Mouse (Mus musculus) induced T-regulatory cell, adult 2 months (primary cell): ENCODE measurements around the gene Prdx6.

ENCODE experiments used
- DNase-seq: peaks from one replicate; pipeline ENCODE4 v3.0.0-alpha.2; 2012; ENCODE audit warnings: low read depth

Prdx6 gene

DNA sequence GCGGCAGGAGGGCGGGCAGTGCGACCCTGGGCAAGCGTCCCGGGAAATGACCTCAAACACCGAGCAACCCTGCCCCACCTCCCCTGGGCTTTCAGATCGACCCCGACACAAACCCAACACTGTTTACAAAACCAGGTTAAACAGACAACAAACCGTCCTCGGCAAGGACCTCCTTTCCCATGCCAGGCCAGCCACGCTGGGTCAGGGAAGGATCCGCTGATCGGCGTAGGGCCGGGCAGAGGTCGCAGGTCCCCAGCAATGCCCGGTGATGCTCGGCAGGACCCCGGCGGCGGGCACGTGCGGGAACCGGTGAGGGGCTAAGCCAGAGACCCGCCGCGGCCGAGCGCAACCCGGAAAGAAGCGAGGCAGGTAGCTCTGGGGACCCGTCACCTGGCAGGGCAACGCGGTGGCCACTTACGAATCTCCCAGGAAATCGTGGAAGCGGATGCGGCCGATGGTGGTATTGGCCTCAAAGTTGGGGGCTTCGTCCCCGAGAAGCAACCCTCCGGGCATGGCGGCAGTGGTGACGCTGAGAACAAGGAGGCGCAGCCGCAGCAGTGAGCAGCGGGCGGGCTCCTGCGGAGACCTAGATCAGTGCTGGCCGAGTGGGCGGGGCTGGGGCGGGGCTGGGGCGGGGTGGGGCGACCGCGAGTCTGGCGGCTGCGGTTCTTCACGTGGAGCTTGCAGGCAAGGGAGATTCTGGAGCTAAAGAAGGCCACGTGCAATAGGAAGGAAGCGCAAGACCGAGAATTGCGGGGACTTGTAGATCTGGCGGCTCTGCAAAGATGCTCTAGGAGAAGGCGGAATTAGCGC, at the start of gene Prdx6:
Gene Prdx6, minus strand, starts transcription at position 616 of the 813 bp plus-strand sequence.
- DNase-seq: peak; percentile 92

DNA sequence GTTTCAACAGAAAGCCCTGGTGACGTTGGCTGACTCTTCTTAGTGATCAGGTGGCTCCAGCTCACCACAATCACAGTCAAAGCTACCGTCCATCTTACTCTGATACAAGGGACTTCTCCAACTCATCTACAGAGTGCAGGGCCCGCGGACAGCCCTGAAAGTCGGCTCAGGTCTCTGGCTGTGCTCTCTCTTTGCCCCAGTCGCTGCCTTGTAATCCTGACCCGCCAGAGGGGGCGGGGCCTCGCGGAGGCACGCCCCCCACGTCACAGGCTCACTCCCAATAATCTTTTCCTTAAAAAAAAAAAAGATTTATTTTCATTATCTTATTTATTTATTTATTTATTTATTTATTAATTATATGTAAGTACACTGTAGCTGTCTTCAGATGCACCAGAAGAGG, 37.2 kb upstream of the Prdx6 start:
- no peak for DNase-seq

DNA sequence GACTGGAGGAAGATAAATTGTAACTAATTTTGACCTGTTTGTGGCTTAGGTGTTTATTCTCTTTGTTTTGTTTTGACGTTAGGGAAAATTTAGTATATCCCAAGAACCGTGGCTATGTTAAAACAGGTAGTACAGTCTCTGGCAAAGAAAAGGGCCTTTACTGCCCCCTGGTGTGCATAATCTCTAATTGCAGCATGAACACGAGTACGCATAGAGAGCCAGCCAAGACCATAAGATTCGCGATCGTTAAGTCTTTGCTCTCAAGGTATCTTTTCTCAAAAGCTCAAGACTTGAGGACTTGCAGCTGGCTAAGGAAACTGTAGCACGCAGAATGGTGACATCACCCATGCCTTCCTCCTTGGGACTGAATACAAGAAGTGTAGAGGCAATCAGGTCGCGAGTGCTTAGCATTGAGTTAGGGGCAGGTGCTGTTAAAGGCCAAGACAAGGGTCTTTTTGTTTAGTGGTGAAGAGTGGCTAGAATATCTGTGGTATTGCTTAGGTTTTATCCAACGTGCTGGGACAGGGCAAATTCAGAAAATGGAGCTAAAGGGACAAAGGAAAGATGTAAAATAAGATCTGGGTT, 35.8 kb upstream of the Prdx6 start:
- peak; percentile 82 for DNase-seq

DNA sequence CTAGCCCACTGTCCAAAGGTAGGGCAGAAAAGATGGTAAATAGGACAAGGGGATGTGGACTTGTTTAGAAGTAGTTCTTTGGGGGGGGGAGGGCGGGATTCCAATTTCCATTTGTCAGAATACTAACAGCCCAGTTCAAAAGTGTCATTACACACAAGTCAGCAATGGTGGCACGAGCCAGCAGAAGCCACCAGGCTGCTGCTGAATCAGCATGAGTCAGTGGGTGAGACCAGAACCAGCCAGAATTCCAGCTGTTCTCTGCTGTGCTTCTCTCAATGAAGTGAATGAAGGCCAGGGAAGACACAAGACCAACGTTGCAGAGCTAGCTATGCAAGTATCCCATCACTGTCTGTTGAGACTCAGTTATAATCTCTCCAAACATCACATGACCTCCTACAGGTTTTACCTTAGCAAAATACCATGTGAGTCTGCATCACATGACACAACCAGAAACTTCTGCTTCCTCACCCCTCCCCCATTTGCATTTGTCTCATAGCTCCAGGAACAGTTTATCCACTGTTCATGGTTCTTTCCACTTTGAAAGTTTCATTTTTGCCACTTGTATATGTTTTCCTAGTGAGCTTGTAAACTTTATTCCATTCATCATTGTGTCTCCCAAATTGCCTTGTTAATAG, 30.2 kb upstream of the Prdx6 start:
- no peak for DNase-seq

DNA sequence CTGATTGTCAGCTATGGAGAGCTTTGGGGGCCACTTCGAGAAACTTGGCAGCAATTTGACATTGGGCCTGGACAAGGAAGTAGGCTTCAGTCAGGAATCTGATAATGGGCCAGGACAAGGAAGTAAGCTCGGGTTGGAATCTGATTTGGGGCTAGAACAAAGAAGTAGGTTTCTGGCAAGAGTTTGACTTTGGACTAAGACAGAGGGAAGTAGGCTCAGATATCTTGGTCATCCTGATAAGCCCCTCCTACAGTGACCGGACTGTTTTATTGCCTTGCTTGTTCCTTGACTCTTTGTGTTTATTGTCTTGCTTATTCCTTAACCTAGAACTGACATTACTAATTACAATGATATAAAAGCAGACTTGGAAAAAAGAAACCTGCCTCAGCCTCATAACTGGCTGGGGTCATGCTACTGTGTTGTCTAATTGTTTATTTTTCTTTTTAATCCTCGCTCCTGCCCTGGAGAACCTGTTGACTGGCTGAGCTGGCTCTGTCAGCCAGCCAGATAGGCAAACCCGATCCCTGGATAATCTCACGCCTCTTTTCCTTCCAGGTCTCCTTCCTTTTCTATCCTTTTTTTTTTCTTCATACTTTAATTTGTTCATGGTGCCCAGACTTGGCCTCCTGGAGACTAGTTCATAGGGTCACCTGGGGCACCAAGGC, 28.4 kb upstream of the Prdx6 start:
- no peak for DNase-seq

DNA sequence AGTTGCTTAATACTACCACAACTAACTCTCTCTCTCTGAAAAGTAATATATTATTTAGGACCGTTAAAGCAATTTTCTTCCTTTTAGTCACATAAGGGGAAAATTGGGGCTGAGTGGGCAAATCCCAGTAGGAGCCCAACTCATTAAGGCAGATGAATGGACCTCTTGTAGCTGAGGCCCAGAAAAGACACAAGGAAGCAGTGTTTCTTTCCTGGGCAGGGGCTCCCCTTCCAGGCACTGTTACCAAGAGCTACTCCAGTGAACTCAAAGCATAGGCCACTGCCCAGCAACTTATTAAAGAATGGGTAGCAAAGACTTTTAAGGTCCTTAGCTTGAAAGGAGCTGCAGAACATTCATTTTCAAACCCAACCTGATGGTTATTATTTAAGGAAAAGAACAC, 22.5 kb upstream of the Prdx6 start:
- no peak for DNase-seq

DNA sequence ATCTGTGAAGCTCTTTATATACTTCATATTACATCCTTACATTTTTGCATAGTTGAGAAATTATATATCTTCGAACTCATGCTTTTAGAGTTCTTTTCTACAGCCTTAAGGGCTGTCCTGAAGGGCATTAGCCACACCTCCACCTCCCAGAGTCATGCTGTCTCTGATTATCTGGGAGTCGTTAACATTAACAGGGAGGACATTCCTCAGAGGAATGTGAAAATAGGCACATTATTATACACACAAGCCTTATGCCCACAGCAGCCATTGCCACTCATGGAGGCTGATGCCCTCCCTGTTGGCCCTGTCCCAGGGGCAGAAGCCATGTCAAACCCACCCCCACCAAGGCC, 20.4 kb upstream of the Prdx6 start:
- DNase-seq: no peak

DNA sequence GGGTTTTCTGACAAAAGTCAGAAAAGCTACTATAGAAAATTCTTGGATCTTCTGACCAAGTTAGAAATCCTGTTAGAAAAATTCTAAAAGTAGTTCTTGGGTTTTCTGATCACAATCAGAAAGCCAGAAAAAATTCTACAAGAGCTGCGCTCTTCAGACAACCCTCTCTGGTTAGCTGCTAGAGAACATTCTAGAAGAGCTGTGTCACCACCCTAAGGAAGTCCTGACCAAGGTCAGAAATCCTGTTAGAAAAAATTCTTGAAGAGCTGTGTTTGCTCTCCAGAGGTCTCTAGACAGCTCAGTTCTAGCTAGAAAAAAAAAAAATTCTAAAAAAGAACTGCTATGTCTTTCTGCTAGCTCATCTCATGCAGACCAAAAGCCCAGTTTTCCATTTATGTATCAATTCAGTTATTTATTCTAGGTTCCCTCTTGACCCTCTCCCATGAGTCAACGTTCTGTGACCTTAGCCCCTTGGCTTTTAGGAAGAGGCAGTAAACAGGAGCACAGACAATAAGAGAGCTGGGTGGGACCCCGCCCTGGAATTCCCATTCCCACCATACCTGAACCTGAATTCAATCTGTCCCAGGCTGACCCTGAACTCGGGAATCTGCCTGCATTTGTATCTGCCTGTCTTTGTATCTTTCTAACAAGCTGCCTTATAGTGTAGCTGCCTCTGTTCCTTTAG, 19.9 kb upstream of the Prdx6 start:
- DNase-seq: no peak

DNA sequence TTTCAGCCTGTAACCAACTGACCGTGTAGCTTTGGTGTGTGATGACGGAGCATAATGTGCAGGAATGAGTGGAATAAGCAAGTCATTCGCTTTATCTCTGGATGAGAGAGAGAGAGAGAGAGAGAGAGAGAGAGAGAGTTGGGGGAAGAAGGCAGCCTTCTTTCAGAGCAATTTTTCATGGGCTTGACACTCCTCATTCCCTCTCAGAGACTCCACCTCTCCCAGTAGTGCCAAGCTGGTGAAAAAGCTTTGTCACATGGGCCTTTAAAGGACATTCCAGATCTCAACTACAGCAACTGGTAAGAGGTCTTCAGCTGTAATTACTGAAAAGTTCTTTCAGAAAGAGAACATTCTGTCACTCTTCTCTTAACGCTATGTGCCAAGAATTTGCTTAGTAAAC, 18.3 kb upstream of the Prdx6 start:
- DNase-seq: no peak

DNA sequence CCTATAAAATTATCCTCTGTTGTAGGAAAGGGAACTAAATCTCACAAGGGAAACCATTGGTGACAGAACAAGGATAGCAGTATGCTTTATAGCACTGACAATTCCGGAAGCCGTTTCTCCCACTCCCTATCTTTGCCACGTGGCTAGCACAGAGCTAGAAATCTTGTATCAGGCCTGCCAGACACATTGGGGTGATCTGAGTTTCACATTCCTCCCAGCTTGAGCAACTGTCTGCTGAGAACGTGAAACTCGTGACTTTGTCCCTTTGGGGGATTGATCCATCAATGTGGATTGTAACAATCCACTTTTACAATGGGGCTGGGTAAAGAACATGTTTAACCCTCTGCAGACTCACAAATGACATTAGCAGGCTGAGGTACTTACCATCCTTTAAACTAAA, 17.9 kb upstream of the Prdx6 start:
- DNase-seq: no peak

DNA sequence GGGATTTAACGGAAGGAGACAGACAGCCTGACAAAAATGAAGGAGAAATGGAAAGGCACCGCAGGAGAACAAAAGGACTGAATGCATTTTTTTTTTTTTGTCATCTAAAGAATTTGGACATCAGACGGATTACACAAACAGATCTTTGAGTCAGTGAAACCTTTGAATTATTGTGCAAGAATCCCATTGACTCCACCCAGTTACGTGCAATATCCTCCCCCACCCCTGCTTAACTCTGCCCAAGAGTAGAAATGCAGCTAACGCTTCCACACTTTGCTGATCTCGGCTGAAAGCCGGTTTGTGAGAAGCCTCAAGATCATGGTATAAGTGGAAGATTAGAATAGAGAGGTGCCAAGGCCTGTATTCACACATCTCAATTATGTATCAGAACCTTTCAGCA, 17.1 kb upstream of the Prdx6 start:
- no peak for DNase-seq

DNA sequence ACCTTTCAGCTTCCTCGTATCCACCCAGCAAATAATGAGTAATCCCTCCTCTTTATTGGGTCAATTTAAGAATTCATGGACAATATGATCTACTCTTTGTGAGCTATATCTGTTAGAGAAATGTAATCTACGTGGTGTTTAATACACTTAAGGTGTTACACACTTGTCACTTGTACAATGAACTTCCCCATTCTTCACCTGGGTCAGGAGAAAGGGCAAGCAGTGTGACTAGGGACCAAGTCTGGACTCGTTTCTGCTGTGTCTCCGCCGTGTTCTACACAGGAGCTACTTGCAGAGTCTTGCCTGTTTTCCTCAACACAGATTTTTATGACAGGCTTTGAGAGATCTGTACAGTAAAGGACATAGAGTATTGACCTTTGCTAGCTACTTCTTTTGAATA, 13.9 kb upstream of the Prdx6 start:
- no peak for DNase-seq

DNA sequence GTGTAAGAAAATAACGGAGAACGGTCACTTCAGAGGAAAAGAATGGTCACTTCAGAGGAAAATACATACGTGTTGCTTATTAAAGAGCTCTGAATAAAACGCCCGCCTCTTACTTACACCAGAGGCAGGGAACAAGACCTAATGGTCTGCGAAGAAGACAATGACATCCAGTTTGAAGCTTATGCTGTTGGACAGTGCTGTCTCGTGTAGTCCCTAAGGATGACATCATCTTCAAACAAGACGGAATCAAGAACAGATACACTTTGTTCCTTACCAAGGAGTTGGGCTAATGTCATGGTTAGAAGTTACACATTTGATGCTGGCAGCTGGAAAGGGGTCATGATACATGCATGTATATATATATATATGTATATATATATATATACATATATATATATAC, 12.6 kb upstream of the Prdx6 start:
- no peak for DNase-seq

DNA sequence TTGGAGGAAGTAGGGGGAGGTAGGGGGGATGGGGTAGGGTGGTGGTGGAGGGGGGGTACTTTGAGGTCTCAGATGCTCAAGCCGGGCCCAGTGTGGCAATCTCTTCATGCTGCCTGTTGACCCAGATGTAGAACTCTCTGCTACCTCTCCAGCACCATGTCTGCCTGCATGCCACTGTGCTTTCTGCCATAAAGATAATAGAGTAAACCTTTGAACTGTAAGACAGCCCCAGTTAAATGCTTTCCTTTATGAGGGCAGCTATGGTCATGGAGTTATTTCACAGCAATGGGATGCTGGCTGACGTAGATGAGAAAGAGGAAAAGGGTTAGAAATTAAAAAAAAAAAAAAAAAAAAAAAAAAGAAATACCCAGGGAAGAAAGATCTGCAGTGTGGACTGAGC, 11.5 kb upstream of the Prdx6 start:
- DNase-seq: no peak

DNA sequence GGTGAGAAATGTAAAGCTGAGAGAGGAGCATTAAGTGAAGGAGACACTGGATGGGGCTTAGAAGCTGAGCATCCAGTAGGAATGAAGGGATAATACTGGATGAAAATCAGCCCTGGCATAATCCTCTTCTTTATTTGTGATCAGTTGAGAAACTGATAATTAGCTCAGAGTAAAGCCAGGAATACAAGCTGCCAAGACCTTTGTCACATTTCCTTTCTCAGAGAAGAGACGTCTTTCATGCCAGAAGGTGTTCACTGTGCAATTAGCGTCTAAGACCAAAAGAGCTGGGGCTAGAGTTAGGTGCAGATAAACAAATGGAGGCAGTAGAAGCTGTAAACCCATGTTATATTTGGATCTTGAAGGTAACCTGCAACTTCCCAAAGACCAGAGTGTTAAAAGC, 9.7 kb upstream of the Prdx6 start:
- no peak for DNase-seq

DNA sequence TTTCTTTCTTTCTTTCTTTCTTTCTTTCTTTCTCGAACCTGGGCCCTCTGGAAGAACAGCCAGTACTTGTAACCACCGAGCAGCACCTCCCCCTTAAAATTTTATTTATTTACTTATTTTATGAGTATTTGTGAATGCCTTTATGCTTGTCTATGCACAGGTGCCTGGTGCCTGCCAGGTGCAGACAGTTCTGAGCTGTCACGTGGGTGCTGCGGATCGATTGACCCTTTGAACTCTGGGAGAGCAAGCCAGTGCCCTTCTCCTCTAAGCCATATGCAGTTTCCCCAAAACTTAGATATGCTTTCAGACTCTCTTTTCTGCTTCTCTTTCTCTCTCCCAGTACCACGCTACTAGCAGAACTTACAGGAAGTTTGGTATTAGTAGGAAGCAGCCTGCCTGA, 8.1 kb upstream of the Prdx6 start:
- no peak for DNase-seq

DNA sequence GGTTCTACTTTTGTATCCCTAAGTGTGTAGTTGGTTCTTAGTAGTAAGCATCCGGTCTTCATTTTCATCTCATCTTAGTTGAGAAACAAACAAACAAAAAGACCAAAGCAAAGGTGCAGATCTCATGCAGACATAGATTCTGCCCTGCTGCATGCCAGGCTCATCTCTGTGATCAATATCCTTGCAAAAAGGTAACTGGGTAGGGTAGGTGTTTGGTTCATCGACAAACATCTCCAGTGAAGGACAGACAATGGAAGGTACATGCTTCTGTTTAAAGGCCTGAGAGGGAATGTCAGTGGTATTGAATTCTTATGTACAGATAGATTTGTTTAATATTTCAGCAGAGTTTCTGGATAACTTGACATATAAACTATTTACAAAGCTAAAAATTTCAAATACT, 7.3 kb upstream of the Prdx6 start:
- no peak for DNase-seq

DNA sequence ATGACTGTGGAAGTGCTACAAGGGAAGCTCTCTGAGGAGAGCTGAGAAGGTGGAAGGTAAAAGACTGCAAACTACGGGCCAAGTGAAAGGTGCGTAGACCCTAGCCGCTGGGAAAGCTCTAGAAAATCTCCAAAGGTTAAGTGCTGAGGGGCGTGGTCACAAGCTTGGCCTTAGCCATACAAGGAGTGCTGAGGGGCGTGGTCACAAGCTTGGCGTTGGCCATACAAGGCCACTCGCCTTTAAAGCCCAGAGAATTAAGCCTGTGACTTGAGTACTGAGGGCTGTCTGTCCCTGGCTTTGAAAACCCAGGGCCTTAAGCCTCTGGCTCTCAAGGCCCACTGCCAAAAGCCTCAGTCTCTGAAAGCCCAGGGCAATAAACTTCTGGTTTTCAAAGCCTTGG, 5.9 kb upstream of the Prdx6 start:
- no peak for DNase-seq

DNA sequence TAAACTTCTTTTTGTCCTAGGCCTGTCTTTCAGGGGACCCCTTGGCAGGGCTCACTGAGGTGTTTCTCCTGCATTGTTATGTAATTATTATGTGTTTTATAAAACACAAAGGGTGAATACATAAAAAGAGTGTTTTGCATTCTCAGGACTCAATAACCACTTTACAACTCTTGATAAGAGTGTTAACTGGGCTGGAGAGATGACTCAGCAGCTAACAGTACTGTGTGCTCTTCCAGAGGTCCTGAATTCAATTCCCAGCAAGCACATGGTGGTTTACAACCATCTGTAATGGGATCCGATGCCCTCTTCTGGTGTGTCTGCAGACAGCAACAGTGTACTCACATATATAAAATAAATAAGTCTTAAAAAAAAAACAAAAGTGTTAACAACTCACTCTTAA, 3.3 kb upstream of the Prdx6 start:
- DNase-seq: no peak

DNA sequence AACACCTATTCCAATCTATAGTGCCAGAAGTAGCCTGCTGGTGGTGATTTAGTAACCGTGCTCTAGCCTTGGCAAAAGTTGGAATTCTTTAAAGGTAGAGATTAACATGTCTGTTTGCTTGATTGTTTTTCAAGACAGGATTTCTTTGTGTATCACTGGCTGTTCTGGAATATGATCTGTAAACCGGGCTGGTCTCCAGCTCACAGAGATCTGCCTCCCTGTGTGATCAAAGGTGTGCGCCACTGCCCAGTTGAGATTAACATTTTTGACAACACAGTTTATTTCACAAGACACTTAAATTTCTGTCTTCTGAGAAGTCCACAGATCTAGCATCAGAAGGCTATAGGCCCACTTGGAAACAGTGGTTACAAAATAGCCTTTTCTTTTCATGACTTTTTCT, 1.9 kb upstream of the Prdx6 start:
- no peak for DNase-seq

DNA sequence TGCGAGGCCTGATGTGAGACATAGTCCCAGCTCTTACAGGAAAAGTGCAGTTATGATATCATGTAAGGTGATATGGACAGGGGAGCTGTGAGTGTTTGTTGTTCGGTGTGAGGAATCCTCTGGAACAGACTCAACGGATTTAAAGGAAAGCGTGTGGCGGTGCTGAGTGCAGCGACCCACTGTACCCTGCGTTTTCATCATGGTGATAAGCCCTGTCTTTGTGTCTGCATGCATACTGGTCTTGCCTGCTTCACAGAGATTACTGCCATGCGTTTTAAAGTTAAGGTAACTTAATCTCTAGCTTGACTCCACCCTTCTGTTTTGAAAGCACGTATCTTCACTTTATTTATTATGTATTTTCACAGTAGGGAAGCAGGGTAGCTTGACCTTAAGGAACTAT, 1.3 kb upstream of the Prdx6 start:
- DNase-seq: no peak

DNA sequence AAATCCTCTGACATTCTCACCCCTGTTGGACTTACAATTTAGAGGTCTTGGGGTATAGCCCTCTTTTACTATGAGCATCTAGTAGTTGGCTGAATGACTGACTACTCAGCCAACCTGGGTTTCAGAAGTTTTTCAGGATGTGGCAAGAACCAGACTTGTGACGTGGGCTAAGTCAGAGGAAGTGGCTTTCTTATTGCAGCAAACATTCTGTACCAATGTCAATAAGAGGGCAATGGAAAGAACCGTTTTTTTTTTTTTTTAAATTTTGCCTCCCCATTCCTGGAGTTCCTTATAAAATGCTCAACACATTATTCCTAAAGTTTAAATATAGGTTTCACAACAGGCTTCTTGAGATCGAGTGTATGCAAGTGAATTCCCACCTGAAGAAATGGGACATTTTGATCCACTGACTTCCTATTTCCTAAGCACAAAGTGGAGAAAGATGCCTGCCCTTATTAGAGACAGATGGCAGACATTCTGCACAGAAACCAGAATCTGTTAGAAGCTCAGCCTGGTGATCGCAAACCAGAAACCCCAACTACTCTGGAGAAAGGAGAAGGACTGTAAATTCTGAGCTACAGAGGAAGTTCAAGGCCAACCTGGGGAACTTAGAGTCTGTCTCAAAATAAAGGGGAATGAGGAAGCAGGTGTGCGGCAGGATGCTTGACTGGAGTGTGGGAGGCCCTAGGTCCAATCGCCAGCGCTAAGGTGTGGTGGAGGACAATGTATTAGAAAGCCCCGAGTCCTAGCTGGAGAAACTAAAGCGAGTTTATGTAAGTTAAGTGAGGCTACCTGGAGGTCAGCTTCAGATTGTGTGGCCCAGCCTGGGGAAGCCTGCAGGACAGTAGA, 622 bp upstream of the Prdx6 start:
- peak; percentile 93 for DNase-seq
